Mouse (Mus musculus): ENCODE results near the gene Hist1h1d. TPM values are rescaled to one million over a fixed set of nuclear protein-coding genes. Genes with fewer than 3 reads are reported as not detected.
"Not testable (repeated sequence)": the region's sequence is repeated elsewhere in the genome, so short reads cannot be mapped to it uniquely, and the experiment has no call there.

Hist1h1d gene
- total RNA-seq, 2 experiments from 2014 or later = 1.2 to 2.3 TPM

GRCm38 (mm10) chr13:23546694-23547093, 6.4 kb upstream of the Hist1h1d start:
- DNase-seq = no peak

- DNase-seq = no peak
These were observed 2.3 kb upstream of the Hist1h1d start for GRCm38 (mm10) chr13:23550761-23551145.

DNA sequence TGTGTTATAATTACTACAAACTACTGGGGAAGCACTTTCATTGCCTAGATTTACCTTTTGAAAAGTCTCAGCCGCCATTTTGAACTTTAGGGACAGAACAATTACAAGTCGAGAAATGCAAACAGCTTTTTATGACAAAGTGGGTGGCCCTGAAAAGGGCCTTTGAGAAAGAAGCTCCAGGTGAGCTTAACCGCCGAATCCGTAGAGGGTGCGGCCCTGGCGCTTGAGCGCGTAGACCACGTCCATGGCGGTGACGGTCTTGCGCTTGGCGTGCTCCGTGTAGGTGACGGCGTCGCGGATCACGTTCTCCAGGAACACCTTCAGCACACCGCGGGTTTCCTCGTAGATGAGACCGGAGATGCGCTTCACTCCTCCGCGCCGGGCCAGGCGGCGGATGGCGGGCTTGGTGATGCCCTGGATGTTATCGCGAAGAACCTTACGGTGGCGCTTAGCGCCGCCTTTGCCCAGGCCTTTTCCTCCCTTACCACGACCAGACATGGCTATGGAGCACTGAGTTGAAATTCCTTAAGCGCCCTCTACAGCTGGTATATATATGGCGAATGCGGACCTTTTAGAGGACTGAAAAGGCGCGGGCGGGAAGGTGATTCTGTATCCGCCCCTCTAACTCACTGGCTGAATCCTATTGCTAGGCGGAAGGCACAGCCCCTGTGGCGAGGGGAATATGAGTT, 1.8 kb upstream of the Hist1h1d start, which contains the start of gene Hist1h4f:
TSS of gene Hist1h4f (minus strand) at position 503 of the 689 bp plus-strand sequence.
- peak; percentile 62 for DNase-seq

- DNase-seq = no peak
These were observed 839 bp upstream of the Hist1h1d start for GRCm38 (mm10) chr13:23551931-23552914.

DNA sequence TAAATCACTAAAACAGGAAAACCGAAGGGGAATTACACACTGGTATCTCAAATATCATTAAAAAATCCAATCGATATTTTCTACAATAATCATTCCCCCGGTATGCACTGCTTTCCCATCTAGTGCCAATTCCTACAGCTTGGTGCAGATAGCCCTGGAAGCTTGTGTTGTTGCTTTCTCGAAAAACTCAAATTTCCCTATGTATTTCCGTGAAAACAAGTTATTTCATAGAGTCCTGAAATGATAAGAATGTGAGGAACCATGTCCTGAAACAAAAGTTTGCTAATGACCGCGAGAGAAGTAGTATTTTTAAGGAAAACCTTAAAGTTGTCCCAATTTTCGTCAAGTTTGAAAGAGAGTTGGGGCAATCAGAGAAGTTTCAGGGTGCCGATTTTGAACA, 1.3 kb downstream of the Hist1h1d start:
- no peak for DNase-seq

DNA sequence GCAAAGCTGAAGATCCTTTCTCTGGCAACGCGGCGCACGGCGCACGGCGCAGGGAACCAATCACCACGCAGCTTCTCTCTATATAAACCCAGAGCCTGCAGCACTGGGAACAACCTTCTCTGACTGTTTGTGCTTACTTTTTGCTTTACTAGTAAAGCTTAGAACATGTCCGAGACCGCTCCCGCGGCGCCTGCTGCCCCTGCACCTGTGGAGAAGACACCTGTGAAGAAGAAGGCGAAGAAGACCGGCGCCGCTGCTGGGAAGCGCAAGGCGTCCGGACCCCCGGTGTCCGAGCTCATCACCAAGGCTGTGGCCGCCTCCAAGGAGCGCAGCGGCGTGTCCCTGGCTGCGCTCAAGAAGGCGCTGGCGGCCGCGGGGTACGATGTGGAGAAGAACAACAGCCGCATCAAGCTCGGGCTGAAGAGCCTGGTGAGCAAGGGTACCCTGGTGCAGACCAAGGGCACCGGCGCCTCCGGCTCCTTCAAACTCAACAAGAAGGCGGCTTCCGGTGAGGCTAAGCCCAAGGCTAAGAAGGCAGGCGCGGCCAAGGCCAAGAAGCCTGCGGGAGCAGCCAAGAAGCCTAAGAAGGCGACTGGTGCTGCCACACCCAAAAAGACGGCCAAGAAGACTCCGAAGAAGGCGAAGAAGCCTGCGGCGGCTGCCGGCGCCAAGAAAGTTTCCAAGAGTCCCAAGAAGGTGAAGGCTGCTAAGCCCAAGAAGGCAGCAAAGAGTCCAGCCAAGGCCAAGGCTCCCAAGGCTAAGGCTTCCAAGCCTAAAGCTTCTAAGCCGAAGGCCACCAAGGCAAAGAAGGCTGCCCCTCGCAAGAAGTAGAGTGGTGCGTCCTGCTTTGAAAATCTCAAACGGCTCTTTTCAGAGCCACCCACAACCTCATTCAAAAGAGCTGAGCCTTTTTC, 2.1 kb downstream of the Hist1h1d start:
- peak; percentile 58 for DNase-seq

DNA sequence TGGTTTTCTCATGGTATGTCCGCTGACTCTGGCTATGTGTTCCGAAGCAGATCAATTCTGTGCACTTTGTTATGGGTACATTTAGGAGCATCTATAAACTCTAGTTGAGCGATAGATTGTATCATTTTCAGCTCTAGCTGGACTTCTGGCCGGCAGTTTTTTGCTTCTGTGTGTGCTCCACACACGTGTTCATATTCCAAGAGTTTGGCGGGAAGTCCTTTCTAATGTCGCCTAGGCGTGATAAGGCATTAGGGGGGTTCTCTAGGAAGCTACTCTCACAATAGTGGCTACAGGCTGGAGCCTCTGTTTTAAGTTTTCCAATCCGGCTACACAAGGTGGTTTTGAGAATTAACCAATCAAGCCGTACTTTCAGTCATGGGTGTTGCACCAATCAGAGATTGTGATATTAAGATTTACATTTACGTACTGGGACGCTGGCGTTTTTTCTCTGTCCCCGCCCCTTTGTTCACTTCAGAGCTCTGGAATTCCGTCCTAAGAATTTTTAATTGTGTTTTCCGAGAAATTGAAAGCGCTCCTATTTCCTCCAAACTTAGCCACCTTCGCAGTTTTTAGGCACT, 2.9 kb downstream of the Hist1h1d start:
- DNase-seq = peak; percentile 62

GRCm38 (mm10) chr13:23556906-23557305, 3.8 kb downstream of the Hist1h1d start:
- no peak for DNase-seq

- not testable (repeated sequence) for DNase-seq
These were observed 7.6 kb downstream of the Hist1h1d start for GRCm38 (mm10) chr13:23560699-23561098.

- not testable (repeated sequence) for DNase-seq
These were observed 8.4 kb downstream of the Hist1h1d start for GRCm38 (mm10) chr13:23561531-23561882.

DNA sequence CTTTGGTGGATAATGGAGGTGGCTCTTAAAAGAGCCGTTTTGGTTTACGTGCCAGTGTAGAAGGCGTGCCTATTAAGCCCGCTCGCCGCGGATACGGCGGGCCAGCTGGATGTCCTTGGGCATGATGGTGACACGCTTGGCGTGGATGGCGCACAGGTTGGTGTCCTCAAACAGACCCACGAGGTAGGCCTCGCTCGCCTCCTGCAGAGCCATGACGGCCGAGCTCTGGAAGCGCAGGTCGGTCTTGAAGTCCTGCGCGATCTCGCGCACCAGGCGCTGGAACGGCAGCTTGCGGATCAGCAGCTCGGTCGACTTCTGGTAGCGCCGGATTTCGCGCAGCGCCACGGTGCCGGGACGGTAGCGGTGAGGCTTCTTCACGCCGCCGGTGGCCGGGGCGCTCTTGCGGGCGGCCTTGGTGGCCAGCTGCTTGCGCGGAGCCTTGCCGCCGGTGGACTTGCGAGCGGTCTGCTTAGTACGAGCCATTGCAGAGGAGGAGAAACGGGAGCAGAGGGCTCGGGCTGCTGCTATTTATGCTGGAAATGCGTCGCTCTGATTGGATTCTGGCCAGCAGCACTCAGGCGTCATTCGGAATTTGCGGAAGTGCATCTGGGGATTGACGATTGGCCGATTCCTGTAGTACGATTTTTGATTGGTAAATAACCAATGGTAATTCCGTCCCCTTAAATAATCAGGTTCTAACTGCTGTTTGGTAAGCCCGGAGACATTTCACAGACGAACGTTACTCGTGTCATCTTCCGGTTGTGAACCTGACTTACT, 9.0 kb downstream of the Hist1h1d start, which contains the start of gene Hist1h3e:
TSS of gene Hist1h3e (minus strand) at position 487 of the 777 bp plus-strand sequence.
- peak; percentile 89 for DNase-seq

DNA sequence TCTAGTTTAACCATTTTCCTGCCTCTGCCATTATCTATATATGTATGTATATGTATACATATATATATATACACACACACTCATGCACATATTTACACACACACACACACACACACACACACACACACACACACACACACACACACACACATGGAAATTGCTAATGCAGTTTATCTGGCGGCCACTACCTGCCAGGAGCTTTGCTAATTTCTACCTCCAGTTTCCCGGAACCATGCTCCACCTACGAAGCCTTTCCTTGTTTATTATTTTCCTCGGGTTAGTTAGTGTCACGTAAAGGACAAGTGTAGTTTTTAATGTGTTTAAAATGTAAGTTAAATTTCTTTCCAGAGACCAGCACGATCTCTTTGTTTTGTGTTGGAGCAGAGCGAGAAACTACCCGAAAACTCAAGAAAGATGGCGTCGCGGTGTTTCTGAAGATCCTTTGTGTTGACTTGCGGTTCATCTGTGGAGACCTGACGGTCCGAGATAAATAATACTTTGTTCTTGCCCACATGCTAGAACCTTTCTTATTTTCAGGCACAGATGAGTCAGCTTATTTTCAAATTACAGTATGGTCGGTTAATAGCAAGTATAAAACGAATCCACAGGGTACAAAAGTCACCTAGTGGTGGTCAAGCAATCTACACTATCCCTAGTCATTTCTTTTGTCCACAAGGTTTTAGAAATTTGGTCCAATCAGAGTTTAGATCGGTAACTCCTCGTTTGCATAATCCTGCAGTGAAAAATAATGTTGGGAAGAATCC, 9.8 kb downstream of the Hist1h1d start:
- no peak for DNase-seq

GRCm38 (mm10) chr13:23564482-23564881, 11.4 kb downstream of the Hist1h1d start:
- no peak for DNase-seq

- not testable (repeated sequence) for DNase-seq
These were observed 17.4 kb downstream of the Hist1h1d start for GRCm38 (mm10) chr13:23570261-23571021.

GRCm38 (mm10) chr13:23571022-23571503, 18.0 kb downstream of the Hist1h1d start, which contains the start of the genes Hist1h2ae and Hist1h2bg:
Gene Hist1h2ae (minus strand): TSS chr13:23571220.
Gene Hist1h2bg (plus strand): TSS chr13:23571396.
- DNase-seq = peak; percentile 52

- not testable (repeated sequence) for DNase-seq
These were observed 18.6 kb downstream of the Hist1h1d start for GRCm38 (mm10) chr13:23571504-23572217.

GRCm38 (mm10) chr13:23572218-23573033, 19.4 kb downstream of the Hist1h1d start:
- DNase-seq = no peak
